Comparison of ENCODE assay signal across 9 mouse cellular contexts in the genomic region with DNA sequence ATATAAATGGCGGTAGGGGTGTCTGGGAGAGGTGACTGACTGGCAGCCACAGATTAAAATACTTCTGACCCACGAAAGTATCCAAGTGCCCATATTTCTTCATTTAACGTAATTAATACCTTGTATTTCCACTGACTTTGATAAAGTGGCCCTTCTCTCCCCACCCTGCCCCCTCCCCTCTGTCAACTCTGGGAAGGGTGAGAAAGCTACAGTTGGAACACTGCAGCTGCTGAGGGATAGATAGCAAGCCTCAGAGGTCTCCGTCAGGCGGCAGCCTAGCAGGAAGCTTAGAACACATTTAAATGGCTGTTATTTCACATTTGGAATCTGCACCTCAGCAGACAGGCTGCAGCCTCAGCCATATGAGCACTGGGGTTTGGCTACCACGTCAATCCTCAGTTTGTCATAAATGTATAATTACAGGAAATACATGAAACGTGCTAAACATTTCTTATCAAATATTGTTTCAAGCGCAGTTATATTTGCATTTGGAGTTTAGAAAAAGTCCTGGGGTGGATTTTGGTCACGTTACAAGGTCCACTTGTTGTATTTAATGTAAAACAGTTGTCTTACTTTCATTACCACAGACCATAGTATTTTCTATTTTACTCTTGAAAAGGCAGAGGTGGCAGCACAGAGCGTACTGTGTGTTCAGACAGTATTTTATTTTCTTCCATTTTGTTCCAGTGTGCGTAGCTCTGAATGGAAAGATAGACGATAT.
A peak's percentile ranks its signal among the peaks of the same experiment; 100 is the strongest.
DNase-seq lines count a peak whose midpoint lies in the region; ATAC-seq and TF ChIP-seq lines count a peak whose summit lies in the region.
"Had no signal": no experiment of that assay in that cellular context is flagged by ENCODE, and none has a peak within 500 bp of the region (broad histone marks: within the 10 kb centered on the region; RNA-seq: fewer than 3 reads in every experiment).

No protein-coding gene starts in this region.

- H3K4me2 ChIP-seq in heart, embryonic 12.5 days: peak overlapping the region; percentile 37
- H3K4me2 ChIP-seq in intestine, postnatal 0 days (replicated peaks; ENCODE audit: low read depth): peak overlapping the region; percentile 17; the same call in 1 of the 2 replicates
- H3K4me2 ChIP-seq in neural tube, embryonic 13.5 days: no peak overlapping the region
- H3K4me2 ChIP-seq: forebrain, embryonic 13.5 days had no signal

- no peak for DNase-seq in heart, adult 8-10 months (ENCODE audit: low spot score)
- no peak for DNase-seq in frontal cortex, postnatal 10 days (ENCODE audit: low spot score in 2 of 2)
- no peak for DNase-seq in right cerebral cortex, adult 2 months (ENCODE audit: low spot score in 2 of 2)

- H3K27ac ChIP-seq in heart, embryonic 12.5 days (ENCODE audit: poor library complexity, severe bottlenecking): peak overlapping the region; percentile 78
- no peak overlapping the region for H3K27ac ChIP-seq in intestine, postnatal 0 days (ENCODE audit: low read depth, low read length)
- H3K27ac ChIP-seq in neural tube, embryonic 13.5 days (replicated peaks): 0 out of 2 replicates have a peak overlapping the region, but pooled peaks have one; percentile 29
- H3K27ac ChIP-seq: forebrain, embryonic 13.5 days had no signal

- H3K4me1 ChIP-seq in heart, embryonic 12.5 days (replicated peaks): peaks cover 44% of the 10 kb centered on the region
- peaks cover 35% of the 10 kb centered on the region for H3K4me1 ChIP-seq in megakaryocyte, embryonic 14.5 days
- H3K4me1 ChIP-seq in intestine, postnatal 0 days (replicated peaks; ENCODE audit: control insufficient read depth, insufficient read depth, low read length): no peaks in the 10 kb centered on the region
- H3K4me1 ChIP-seq in neural tube, embryonic 13.5 days (replicated peaks): peaks cover 59% of the 10 kb centered on the region

- no peak for ATAC-seq in heart, embryonic 12.5 days (ENCODE audit: insufficient number of reproducible peaks, low FRiP score)
- no peak for ATAC-seq in megakaryocyte, adult 5-6 weeks (ENCODE audit: poor library complexity, severe bottlenecking)
- ATAC-seq in intestine, postnatal 0 days: no peak
- no peak for ATAC-seq in neural tube, embryonic 13.5 days (ENCODE audit: low read depth)
- ATAC-seq: forebrain, embryonic 13.5 days had no signal

- no peaks in the 10 kb centered on the region for H3K27me3 ChIP-seq in heart, embryonic 12.5 days (replicated peaks)
- H3K27me3 ChIP-seq in megakaryocyte, embryonic 14.5 days (replicated peaks): peaks cover 9% of the 10 kb centered on the region
- H3K27me3 ChIP-seq in intestine, postnatal 0 days (replicated peaks; ENCODE audit: control insufficient read depth, insufficient read depth, low read length): no peaks in the 10 kb centered on the region
- H3K27me3 ChIP-seq in neural tube, embryonic 13.5 days: no peaks in the 10 kb centered on the region
- H3K27me3 ChIP-seq: forebrain, embryonic 13.5 days had no signal

- WGBS in heart, embryonic 12.5 days: 37% methylated on average over 12 of the region's 12 CpGs
- WGBS in intestine, postnatal 0 days: 43% methylated on average over 12 of the region's 12 CpGs
- WGBS in neural tube, embryonic 13.5 days: 59% methylated on average over 12 of the region's 12 CpGs

- H3K9me3 ChIP-seq in heart, embryonic 12.5 days (replicated peaks): no peaks in the 10 kb centered on the region
- H3K9me3 ChIP-seq in megakaryocyte, embryonic 14.5 days: no peaks in the 10 kb centered on the region
- H3K9me3 ChIP-seq in intestine, postnatal 0 days (ENCODE audit: control insufficient read depth): no peaks in the 10 kb centered on the region
- H3K9me3 ChIP-seq in neural tube, embryonic 13.5 days: no peaks in the 10 kb centered on the region
- H3K9me3 ChIP-seq: forebrain, embryonic 13.5 days had no signal

- TF ChIP-seq CTCF in intestine, postnatal 0 days (IDR thresholded peaks at IDR 0.05; ENCODE audit: low read depth): 0 out of 2 replicates have a peak, but pooled peaks have one; percentile 19

- no peaks in the 10 kb centered on the region for H3K36me3 ChIP-seq in heart, embryonic 12.5 days
- no peaks in the 10 kb centered on the region for H3K36me3 ChIP-seq in megakaryocyte, embryonic 14.5 days (replicated peaks; ENCODE audit: low read length)
- no peaks in the 10 kb centered on the region for H3K36me3 ChIP-seq in intestine, postnatal 0 days (ENCODE audit: control insufficient read depth, insufficient read depth)
- H3K36me3 ChIP-seq in neural tube, embryonic 13.5 days: no peaks in the 10 kb centered on the region

- H3K9ac ChIP-seq in heart, embryonic 12.5 days: no peak overlapping the region
- no peak overlapping the region for H3K9ac ChIP-seq in intestine, postnatal 0 days (ENCODE audit: low read depth, low read length)
- peak overlapping the region; percentile 32; the same call in 1 of the 2 replicates for H3K9ac ChIP-seq in neural tube, embryonic 13.5 days
- H3K9ac ChIP-seq: forebrain, embryonic 13.5 days had no signal

- no peak overlapping the region for H3K4me3 ChIP-seq in heart, embryonic 12.5 days
- H3K4me3 ChIP-seq in megakaryocyte, embryonic 14.5 days (replicated peaks): peak overlapping the region; percentile 68
- H3K4me3 ChIP-seq in intestine, postnatal 0 days (ENCODE audit: low read depth, low read length): no peak overlapping the region
- H3K4me3 ChIP-seq in neural tube, embryonic 13.5 days: no peak overlapping the region
- H3K4me3 ChIP-seq: forebrain, embryonic 13.5 days had no signal
